Mouse (Mus musculus): ENCODE data around the gene Rasgrf2. TPM values are rescaled to one million over a fixed set of nuclear protein-coding genes. Genes with fewer than 3 reads are reported as not detected.
A peak's percentile ranks its signal among the peaks of the same experiment; 100 is the strongest.

Rasgrf2 gene
- polyA plus RNA-seq, 1 experiment from 2014 or later = 8.8 TPM

- no peaks in the 10 kb centered on the region for H3K9me3 ChIP-seq
- WGBS = 83% methylated on average over 6 of the region's 6 CpGs
- H3K36me3 ChIP-seq (replicated peaks) = no peaks in the 10 kb centered on the region
- no peak overlapping the region for H3K27ac ChIP-seq
- H3K4me1 ChIP-seq = no peaks in the 10 kb centered on the region
- no peak for ATAC-seq (replicated peaks)
- H3K4me2 ChIP-seq = no peak overlapping the region
- H3K9ac ChIP-seq = no peak overlapping the region
- no peaks in the 10 kb centered on the region for H3K27me3 ChIP-seq (replicated peaks)
- H3K4me3 ChIP-seq = no peak overlapping the region
Measured at GRCm38 (mm10) chr13:91893132-91893531, 238.3 kb downstream of the Rasgrf2 start.

- no peak for ATAC-seq (replicated peaks)
- no peaks in the 10 kb centered on the region for H3K4me1 ChIP-seq
- H3K27ac ChIP-seq = no peak overlapping the region
- no peak overlapping the region for H3K4me3 ChIP-seq
- H3K4me2 ChIP-seq = no peak overlapping the region
- 77% methylated on average over 6 of the region's 6 CpGs for WGBS
- H3K27me3 ChIP-seq (replicated peaks) = no peaks in the 10 kb centered on the region
- H3K9me3 ChIP-seq = no peaks in the 10 kb centered on the region
- no peaks in the 10 kb centered on the region for H3K36me3 ChIP-seq (replicated peaks)
- H3K9ac ChIP-seq = no peak overlapping the region
Measured at GRCm38 (mm10) chr13:91890031-91890619, 241.3 kb downstream of the Rasgrf2 start.

GRCm38 (mm10) chr13:91884714-91885386 is 246.6 kb downstream of the Rasgrf2 start:
- Histone ChIP-seq H3K9me3 (no peaks in the 10 kb centered on the region), H3K9ac (no peak overlapping the region), H3K27me3 (replicated peaks) (no peaks in the 10 kb centered on the region), H3K27ac (no peak overlapping the region), H3K36me3 (replicated peaks) (no peaks in the 10 kb centered on the region), H3K4me2 (no peak overlapping the region), H3K4me1 (no peaks in the 10 kb centered on the region), H3K4me3 (no peak overlapping the region)
- 79% methylated on average over 5 of the region's 5 CpGs for WGBS
- ATAC-seq (replicated peaks) = 0 out of 2 replicates have a peak, but pooled peaks have one; percentile 69

GRCm38 (mm10) chr13:91881837-91882480 is 249.5 kb downstream of the Rasgrf2 start:
- Histone ChIP-seq H3K4me3 (no peak overlapping the region), H3K36me3 (replicated peaks) (no peaks in the 10 kb centered on the region), H3K4me2 (no peak overlapping the region), H3K4me1 (no peaks in the 10 kb centered on the region), H3K9me3 (no peaks in the 10 kb centered on the region), H3K27me3 (replicated peaks) (no peaks in the 10 kb centered on the region), H3K9ac (no peak overlapping the region), H3K27ac (no peak overlapping the region)
- peak; percentile 65; the same call in 1 of the 2 replicates for ATAC-seq (replicated peaks)
- 63% methylated on average over 9 of the region's 9 CpGs for WGBS

- Histone ChIP-seq H3K36me3 (replicated peaks) (no peaks in the 10 kb centered on the region), H3K9me3 (no peaks in the 10 kb centered on the region), H3K27me3 (replicated peaks) (no peaks in the 10 kb centered on the region), H3K27ac (no peak overlapping the region), H3K4me1 (no peaks in the 10 kb centered on the region), H3K4me3 (no peak overlapping the region), H3K9ac (no peak overlapping the region), H3K4me2 (no peak overlapping the region)
- 89% methylated on average over 4 of the region's 4 CpGs for WGBS
- ATAC-seq (replicated peaks) = no peak
Measured at GRCm38 (mm10) chr13:91880256-91880655, 251.2 kb downstream of the Rasgrf2 start.

- H3K27ac ChIP-seq = no peak overlapping the region
- H3K36me3 ChIP-seq (replicated peaks) = no peaks in the 10 kb centered on the region
- no peak for ATAC-seq (replicated peaks)
- H3K9me3 ChIP-seq = no peaks in the 10 kb centered on the region
- H3K9ac ChIP-seq = no peak overlapping the region
- H3K4me3 ChIP-seq = no peak overlapping the region
- WGBS = 81% methylated on average over 3 of the region's 3 CpGs
- H3K4me2 ChIP-seq = no peak overlapping the region
- H3K4me1 ChIP-seq = no peaks in the 10 kb centered on the region
- no peaks in the 10 kb centered on the region for H3K27me3 ChIP-seq (replicated peaks)
Measured at GRCm38 (mm10) chr13:91877996-91878395, 253.5 kb downstream of the Rasgrf2 start.

GRCm38 (mm10) chr13:91877350-91877749 is 254.1 kb downstream of the Rasgrf2 start:
- no peak overlapping the region for H3K9ac ChIP-seq
- H3K4me3 ChIP-seq = no peak overlapping the region
- no peak for ATAC-seq (replicated peaks)
- H3K4me1 ChIP-seq = no peaks in the 10 kb centered on the region
- H3K27ac ChIP-seq = no peak overlapping the region
- no peak overlapping the region for H3K4me2 ChIP-seq
- WGBS = 86% methylated on average over 10 of the region's 10 CpGs
- H3K9me3 ChIP-seq = no peaks in the 10 kb centered on the region
- H3K27me3 ChIP-seq (replicated peaks) = no peaks in the 10 kb centered on the region
- H3K36me3 ChIP-seq (replicated peaks) = no peaks in the 10 kb centered on the region

GRCm38 (mm10) chr13:91876741-91877349 is 254.6 kb downstream of the Rasgrf2 start, which contains the start of gene Ckmt2:
Gene Ckmt2, minus strand, starts transcription at chr13:91876885.
- no peaks in the 10 kb centered on the region for H3K36me3 ChIP-seq (replicated peaks)
- H3K27me3 ChIP-seq (replicated peaks) = no peaks in the 10 kb centered on the region
- no peak within 1 kb of the TSS for H3K9ac ChIP-seq
- no peak for ATAC-seq (replicated peaks)
- H3K4me1 ChIP-seq = no peaks in the 10 kb centered on the region
- H3K4me3 ChIP-seq = no peak within 1 kb of the TSS
- H3K4me2 ChIP-seq = no peak within 1 kb of the TSS
- WGBS = 81% methylated on average over 5 of the region's 5 CpGs
- no peaks in the 10 kb centered on the region for H3K9me3 ChIP-seq
- no peak within 1 kb of the TSS for H3K27ac ChIP-seq

GRCm38 (mm10) chr13:91875581-91875980 is 255.9 kb downstream of the Rasgrf2 start:
- no peak for ATAC-seq (replicated peaks)
- H3K36me3 ChIP-seq (replicated peaks) = no peaks in the 10 kb centered on the region
- H3K4me3 ChIP-seq = no peak overlapping the region
- H3K4me2 ChIP-seq = no peak overlapping the region
- H3K27ac ChIP-seq = no peak overlapping the region
- H3K9me3 ChIP-seq = no peaks in the 10 kb centered on the region
- H3K27me3 ChIP-seq (replicated peaks) = no peaks in the 10 kb centered on the region
- 40% methylated on average over 2 of the region's 2 CpGs for WGBS
- no peak overlapping the region for H3K9ac ChIP-seq
- H3K4me1 ChIP-seq = no peaks in the 10 kb centered on the region

GRCm38 (mm10) chr13:91874565-91874964 is 256.9 kb downstream of the Rasgrf2 start:
- Histone ChIP-seq H3K36me3 (replicated peaks) (no peaks in the 10 kb centered on the region), H3K9ac (no peak overlapping the region), H3K4me1 (no peaks in the 10 kb centered on the region), H3K9me3 (no peaks in the 10 kb centered on the region), H3K27me3 (replicated peaks) (no peaks in the 10 kb centered on the region), H3K27ac (no peak overlapping the region), H3K4me3 (no peak overlapping the region), H3K4me2 (no peak overlapping the region)
- WGBS = 85% methylated on average over 7 of the region's 7 CpGs
- no peak for ATAC-seq (replicated peaks)

- Histone ChIP-seq H3K27ac (no peak overlapping the region), H3K9me3 (no peaks in the 10 kb centered on the region), H3K4me2 (no peak overlapping the region), H3K36me3 (replicated peaks) (no peaks in the 10 kb centered on the region), H3K27me3 (replicated peaks) (no peaks in the 10 kb centered on the region), H3K9ac (no peak overlapping the region), H3K4me1 (no peaks in the 10 kb centered on the region), H3K4me3 (no peak overlapping the region)
- ATAC-seq (replicated peaks) = no peak
- WGBS = 82% methylated on average over 7 of the region's 7 CpGs
Measured at GRCm38 (mm10) chr13:91873734-91874329, 257.6 kb downstream of the Rasgrf2 start.

GRCm38 (mm10) chr13:91868577-91868976 is 262.9 kb downstream of the Rasgrf2 start:
- no peak overlapping the region for H3K4me3 ChIP-seq
- no peaks in the 10 kb centered on the region for H3K36me3 ChIP-seq (replicated peaks)
- H3K9me3 ChIP-seq = no peaks in the 10 kb centered on the region
- no peak overlapping the region for H3K27ac ChIP-seq
- H3K4me2 ChIP-seq = no peak overlapping the region
- ATAC-seq (replicated peaks) = 0 out of 2 replicates have a peak, but pooled peaks have one; percentile 45
- H3K27me3 ChIP-seq (replicated peaks) = no peaks in the 10 kb centered on the region
- H3K9ac ChIP-seq = no peak overlapping the region
- H3K4me1 ChIP-seq = no peaks in the 10 kb centered on the region
- WGBS = 81% methylated on average over 1 of the region's 1 CpGs

Measured in midbrain, embryonic 15.5 days (tissue).